ENCODE assay signal across 16 mouse cellular contexts in the genomic region with DNA sequence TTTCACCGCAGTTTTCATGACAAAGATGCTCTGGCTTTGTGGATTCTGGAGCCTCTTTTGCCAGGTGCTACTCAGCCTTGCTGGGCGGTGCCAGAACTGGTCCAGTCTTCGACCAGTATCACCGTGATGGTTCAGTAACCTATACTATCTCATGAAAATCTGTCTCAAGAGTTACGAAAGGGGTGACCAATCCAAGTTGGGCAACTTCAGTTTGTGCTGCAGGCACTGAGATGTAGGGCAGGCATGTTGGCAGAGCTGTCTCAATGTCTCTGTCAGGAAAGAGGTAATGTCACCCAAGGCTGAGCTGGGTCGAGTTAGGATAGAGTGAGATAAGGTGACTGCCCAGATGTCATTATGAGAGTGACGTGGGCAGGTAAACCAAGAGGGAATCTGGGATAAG.
"Had no signal": no experiment of that assay in that cellular context is flagged by ENCODE, and none has a peak within 500 bp of the region (broad histone marks: within the 10 kb centered on the region; RNA-seq: fewer than 3 reads in every experiment).

No protein-coding gene starts in this region.

- ATAC-seq: midbrain, embryonic 15.5 days had no signal

- DNase-seq: lung, adult 18-20 months; lung, embryonic 14.5 days; lung, postnatal 10 days; lung, postnatal 4 days; retina, postnatal 1 day; right cerebral cortex, adult 18-20 months; right cerebral cortex, postnatal 25 days; thymus, adult 2 months; thymus, postnatal 25 days; thymus, postnatal 4 days had no signal

- H3K36me3 ChIP-seq: midbrain, embryonic 10.5 days; midbrain, embryonic 12.5 days; midbrain, embryonic 15.5 days; neural tube, embryonic 12.5 days; stomach, embryonic 15.5 days had no signal

- H3K4me3 ChIP-seq: midbrain, embryonic 10.5 days; midbrain, embryonic 12.5 days; midbrain, embryonic 15.5 days; neural tube, embryonic 12.5 days; stomach, embryonic 15.5 days had no signal

- H3K9ac ChIP-seq: lung, embryonic 14.5 days; midbrain, embryonic 12.5 days; midbrain, embryonic 15.5 days; neural tube, embryonic 12.5 days; stomach, embryonic 15.5 days had no signal

- H3K27ac ChIP-seq: midbrain, embryonic 10.5 days; midbrain, embryonic 12.5 days; midbrain, embryonic 15.5 days; neural tube, embryonic 12.5 days; stomach, embryonic 15.5 days; stomach, postnatal 0 days had no signal

- H3K27me3 ChIP-seq: neural tube, embryonic 12.5 days; stomach, embryonic 15.5 days had no signal

- H3K4me2 ChIP-seq: lung, embryonic 14.5 days; midbrain, embryonic 12.5 days; midbrain, embryonic 15.5 days; neural tube, embryonic 12.5 days; stomach, embryonic 15.5 days had no signal

- H3K9me3 ChIP-seq: midbrain, embryonic 10.5 days; midbrain, embryonic 12.5 days; midbrain, embryonic 15.5 days; neural tube, embryonic 12.5 days; stomach, embryonic 15.5 days had no signal
